Mouse (Mus musculus) yolk sac, embryonic 10.5 days (tissue): ENCODE measurements around the gene C2cd2.

Experiments used
- DNase-seq: peaks from one replicate; pipeline ENCODE4 v3.0.0-alpha.2; 2017; ENCODE audit warnings: low spot score

Gene C2cd2

GRCm38 (mm10) chr16:97882891-97883290 is 79.5 kb downstream of the C2cd2 start:
- DNase-seq, result no peak

GRCm38 (mm10) chr16:97879134-97879533 is 83.3 kb downstream of the C2cd2 start:
- DNase-seq, result peak; percentile 18

- DNase-seq, result no peak
These were observed 84.9 kb downstream of the C2cd2 start for GRCm38 (mm10) chr16:97877502-97877901.

- no peak for DNase-seq
These were observed 87.3 kb downstream of the C2cd2 start for GRCm38 (mm10) chr16:97875101-97875500.

- DNase-seq, result no peak
These were observed 88.0 kb downstream of the C2cd2 start for GRCm38 (mm10) chr16:97874376-97874775.

- no peak for DNase-seq
These were observed 89.7 kb downstream of the C2cd2 start for GRCm38 (mm10) chr16:97872657-97873056.

- no peak for DNase-seq
These were observed 93.0 kb downstream of the C2cd2 start for GRCm38 (mm10) chr16:97869193-97870102.

GRCm38 (mm10) chr16:97863932-97864467 is 98.4 kb downstream of the C2cd2 start:
- no peak for DNase-seq

- no peak for DNase-seq
These were observed 106.3 kb downstream of the C2cd2 start for GRCm38 (mm10) chr16:97856050-97856449.

- peak; percentile 92 for DNase-seq
These were observed 110.6 kb downstream of the C2cd2 start, which contains the start of gene Prdm15 for GRCm38 (mm10) chr16:97851741-97852319. Gene Prdm15 (minus strand): TSS chr16:97851850.

- DNase-seq, result peak; percentile 89
These were observed 111.2 kb downstream of the C2cd2 start for GRCm38 (mm10) chr16:97851061-97851740.

GRCm38 (mm10) chr16:97850667-97851060 is 111.7 kb downstream of the C2cd2 start:
- no peak for DNase-seq

- no peak for DNase-seq
These were observed 113.6 kb downstream of the C2cd2 start for GRCm38 (mm10) chr16:97848832-97849231.

- DNase-seq, result no peak
These were observed 117.1 kb downstream of the C2cd2 start for GRCm38 (mm10) chr16:97844967-97845937.

GRCm38 (mm10) chr16:97832154-97832553 is 130.2 kb downstream of the C2cd2 start:
- DNase-seq, result no peak

- peak; percentile 58 for DNase-seq
These were observed 134.2 kb downstream of the C2cd2 start for GRCm38 (mm10) chr16:97828207-97828606.

- DNase-seq, result peak; percentile 46
These were observed 138.9 kb downstream of the C2cd2 start for GRCm38 (mm10) chr16:97823311-97824007.

GRCm38 (mm10) chr16:97819532-97819931 is 142.9 kb downstream of the C2cd2 start:
- no peak for DNase-seq

- DNase-seq, result no peak
These were observed 145.0 kb downstream of the C2cd2 start for GRCm38 (mm10) chr16:97817414-97817813.

GRCm38 (mm10) chr16:97815269-97815668 is 147.1 kb downstream of the C2cd2 start:
- DNase-seq, result peak; percentile 46

GRCm38 (mm10) chr16:97814060-97814459 is 148.3 kb downstream of the C2cd2 start:
- no peak for DNase-seq
